Mouse (Mus musculus) gastrocnemius, adult 2 months (tissue): Measurements from ENCODE around the gene Brca2. TPM values are rescaled to one million over a fixed set of nuclear protein-coding genes. Genes with fewer than 3 reads are reported as not detected.

Experiments used
- DNase-seq: peaks from one replicate; pipeline ENCODE4 v3.0.0; 2022
- H3K27ac ChIP-seq: fragments of 200-600 bp; 2 replicates; pipeline ENCODE4 v1.8.1; 2022; ENCODE audit warnings: mild to moderate bottlenecking
- H3K4me3 ChIP-seq: fragments of 200-600 bp; 2 replicates; pipeline ENCODE4 v1.8.1; 2022; ENCODE audit warnings: mild to moderate bottlenecking, moderate library complexity
- CTCF ChIP-seq: fragments of 200-600 bp; IDR thresholded peaks from 2 replicates; pipeline ENCODE4 v1.8.1; 2022; ENCODE audit warnings: antibody characterized with exemption, mild to moderate bottlenecking, moderate library complexity
- intact Hi-C: fragments of 180-260 bp; cut with DNase I; formaldehyde crosslinking; loops from one replicate; pipeline ENCODE4 v1.15.1; 2025
- total RNA-seq, 2 experiments: library from RNA; stranded (reverse); gene quantifications; 2 replicates each; pipeline ENCODE4 v1.2.3; 2021

Brca2 gene
- total RNA-seq, 2 experiments from 2014 or later: 0.61 to 0.95 TPM

DNA sequence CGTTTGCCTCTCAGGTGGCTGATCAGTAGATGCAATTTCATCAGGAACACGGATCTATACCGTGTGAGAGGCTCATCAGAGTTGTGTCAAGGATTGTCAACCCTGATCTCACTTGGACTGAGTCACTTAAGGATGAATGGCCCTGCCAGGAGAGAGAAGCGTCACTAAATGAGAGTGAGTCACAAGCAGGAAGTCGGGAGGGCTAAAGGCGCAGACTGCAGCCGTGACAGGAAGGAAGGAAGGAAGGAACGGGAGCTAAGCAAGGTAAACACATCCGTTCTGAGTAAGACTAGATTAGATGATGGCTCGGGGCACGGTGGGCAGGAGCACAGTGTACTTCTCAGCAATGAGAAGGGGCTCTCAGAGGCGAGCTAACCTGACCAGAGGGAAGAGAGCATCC is 89.3 kb downstream of the Brca2 start:
- intact Hi-C loops: no loop called here
- no peak for DNase-seq
- H3K4me3 ChIP-seq: no peak overlapping the region
- TF ChIP-seq CTCF: no peak
- no peak overlapping the region for H3K27ac ChIP-seq

DNA sequence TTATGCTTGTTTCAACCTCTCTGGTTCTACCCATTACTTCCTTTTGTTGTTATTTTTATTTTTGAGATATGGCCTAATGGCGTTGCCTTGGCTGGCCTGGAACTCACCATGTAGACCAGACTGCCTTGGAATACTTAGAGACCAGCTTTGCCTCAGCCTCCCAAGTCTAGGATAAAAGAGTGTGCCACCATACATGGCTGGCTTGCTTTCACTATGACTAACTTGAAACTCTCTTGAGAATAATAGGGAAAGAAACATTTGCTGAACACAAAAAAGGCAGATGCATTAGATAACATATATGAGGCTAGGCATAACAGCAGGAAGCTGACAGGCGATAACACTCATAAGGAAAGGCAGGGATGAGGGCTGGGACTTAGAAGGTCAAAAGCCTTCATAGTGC is 91.6 kb downstream of the Brca2 start:
- Histone ChIP-seq H3K27ac (peak overlapping the region; percentile 43; the same call in 1 of the 2 replicates), H3K4me3 (no peak overlapping the region)
- no peak for DNase-seq
- intact Hi-C loops: no loop called here
- TF ChIP-seq CTCF: no peak

DNA sequence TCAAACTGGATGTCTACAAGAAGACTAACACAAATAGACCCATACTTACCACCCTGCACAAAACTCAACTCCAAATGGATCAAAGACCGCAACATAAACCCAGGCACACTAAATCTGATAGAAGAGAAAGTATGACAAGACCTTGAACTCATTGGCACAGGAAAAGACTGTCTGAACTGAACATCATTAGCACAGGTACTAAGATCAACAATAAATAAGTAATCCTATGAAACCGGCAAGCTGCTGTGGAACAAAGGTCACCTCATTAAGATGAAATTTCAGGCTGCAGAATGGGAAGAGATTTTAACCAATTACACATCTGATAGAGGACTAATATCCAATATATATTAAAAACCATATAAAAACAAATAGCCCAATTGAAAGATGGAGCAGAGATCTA is 93.8 kb downstream of the Brca2 start:
- Histone ChIP-seq H3K4me3 (no peak overlapping the region), H3K27ac (no peak overlapping the region)
- intact Hi-C loops: no loop called here
- DNase-seq: no peak
- TF ChIP-seq CTCF: no peak

DNA sequence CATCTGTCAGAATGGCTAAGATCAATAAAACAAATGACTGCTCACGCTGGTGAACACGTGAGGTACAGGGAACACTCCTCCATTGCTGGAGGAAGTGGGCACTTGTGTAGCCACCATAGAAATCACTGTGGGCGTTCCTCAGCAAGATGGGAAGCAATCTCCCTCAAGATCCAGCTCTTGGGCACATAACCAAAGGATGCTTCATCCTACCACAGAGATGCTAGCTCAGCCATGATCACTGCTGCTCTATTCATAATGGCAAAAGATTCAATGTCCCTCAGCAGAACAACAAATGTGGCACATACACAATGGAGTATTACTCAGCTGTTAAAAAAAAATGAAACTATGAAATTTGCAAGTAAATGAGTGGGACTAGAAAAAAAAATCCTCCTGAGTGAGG is 94.3 kb downstream of the Brca2 start:
- intact Hi-C loops: no loop called here
- no peak overlapping the region for H3K4me3 ChIP-seq
- no peak overlapping the region for H3K27ac ChIP-seq
- no peak for DNase-seq
- TF ChIP-seq CTCF: no peak

DNA sequence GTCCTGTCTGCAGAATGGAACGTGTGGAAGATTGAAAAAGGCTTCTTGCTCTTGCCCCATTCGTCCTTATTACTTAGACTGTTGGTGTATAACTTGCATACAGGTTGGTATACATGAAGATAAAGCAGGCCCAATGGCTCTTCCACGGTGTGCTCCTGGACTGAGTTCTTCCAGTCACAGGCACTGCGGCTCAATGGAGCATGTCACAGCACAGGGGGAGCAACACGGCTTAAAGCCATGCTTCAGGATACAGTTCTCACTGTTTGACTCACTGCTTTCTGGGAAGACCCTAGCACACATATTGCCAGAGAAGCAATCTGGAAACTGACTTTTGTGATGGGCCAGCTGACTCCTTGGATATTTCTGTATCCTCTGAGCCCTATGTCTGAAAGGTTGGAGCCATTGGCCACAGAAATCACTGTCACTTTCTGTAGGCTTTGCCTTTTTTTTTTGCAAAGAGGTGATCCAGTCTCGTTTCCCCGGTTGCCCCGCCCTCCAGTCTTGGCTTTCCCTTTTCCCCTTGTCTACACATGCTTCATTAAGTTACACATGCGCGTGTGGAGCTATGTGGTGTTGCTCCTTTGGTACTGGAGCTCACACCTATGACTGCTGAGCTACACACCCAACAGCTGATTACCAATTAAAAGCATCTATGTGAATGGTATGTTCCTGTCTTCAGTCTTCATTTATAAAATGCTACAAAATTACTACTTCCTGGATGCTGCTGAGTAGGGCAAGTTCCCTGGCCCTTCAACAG is 96.3 kb downstream of the Brca2 start:
- intact Hi-C loops: no loop called here
- no peak for DNase-seq
- H3K27ac ChIP-seq: no peak overlapping the region
- no peak for TF ChIP-seq CTCF
- H3K4me3 ChIP-seq: no peak overlapping the region

Other genes starting within 250 kb of the Brca2 start
- not detected for gene Zar1l, start 4.5 kb upstream of the Brca2 start, total RNA-seq
- gene N4bp2l1, start 74.6 kb downstream of the Brca2 start, total RNA-seq: 1 to 10 TPM; 3.0 to 3.8 TPM
- gene N4bp2l2, start 143.6 kb downstream of the Brca2 start, total RNA-seq: 10 to 100 TPM; 30.9 to 32.3 TPM
- gene Pds5b, start 151.1 kb downstream of the Brca2 start, total RNA-seq: 10 to 100 TPM; 20.8 to 23.0 TPM